Mouse (Mus musculus): Measurements from ENCODE around the gene Ddx19b. TPM values are rescaled to one million over a fixed set of nuclear protein-coding genes. Genes with fewer than 3 reads are reported as not detected.

The Ddx19b gene
- polyA plus RNA-seq, 1 experiment from 2014 or later: 3.4 TPM

GRCm38 (mm10) chr8:111056691-111057293, 25.2 kb upstream of the Ddx19b start:
- ATAC-seq (ENCODE audit: low read depth) (peak; percentile 52), DNase-seq (peak; percentile 29)
- Histone ChIP-seq H3K4me1 (replicated peaks) (peaks cover 67% of the 10 kb centered on the region), H3K4me3 (replicated peaks) (peak overlapping the region; percentile 94), H3K9ac (peak overlapping the region; percentile 94), H3K27ac (peak overlapping the region; percentile 90), H3K36me3 (peaks cover 42% of the 10 kb centered on the region), H3K9me3 (replicated peaks) (no peaks in the 10 kb centered on the region), H3K27me3 (no peaks in the 10 kb centered on the region), H3K4me2 (peak overlapping the region; percentile 100)
- under 1% methylated on average over 52 of the region's 63 CpGs for WGBS (ENCODE audit: insufficient replicate concordance)

GRCm38 (mm10) chr8:111056158-111056663, 24.7 kb upstream of the Ddx19b start, which contains the start of gene Exosc6:
Exosc6 (plus strand) TSS chr8:111056339.
- peaks cover 61% of the 10 kb centered on the region for H3K4me1 ChIP-seq (replicated peaks)
- no peaks in the 10 kb centered on the region for H3K9me3 ChIP-seq (replicated peaks)
- H3K4me3 ChIP-seq (replicated peaks): peak within 1 kb of the TSS; percentile 94
- under 1% methylated on average over 65 of the region's 68 CpGs for WGBS (ENCODE audit: insufficient replicate concordance)
- peak within 1 kb of the TSS; percentile 90 for H3K27ac ChIP-seq
- peak within 1 kb of the TSS; percentile 100 for H3K4me2 ChIP-seq
- H3K9ac ChIP-seq: peak within 1 kb of the TSS; percentile 94
- H3K36me3 ChIP-seq: peaks cover 48% of the 10 kb centered on the region
- H3K27me3 ChIP-seq: no peaks in the 10 kb centered on the region
- ATAC-seq (ENCODE audit: low read depth) (peak; percentile 91), DNase-seq (peak; percentile 86)

GRCm38 (mm10) chr8:111055661-111056060, 24.1 kb upstream of the Ddx19b start:
- H3K9me3 ChIP-seq (replicated peaks): no peaks in the 10 kb centered on the region
- H3K4me1 ChIP-seq (replicated peaks): peaks cover 56% of the 10 kb centered on the region
- no peaks in the 10 kb centered on the region for H3K27me3 ChIP-seq
- ATAC-seq (ENCODE audit: low read depth) (peak; percentile 55), DNase-seq (peak; percentile 18)
- peak overlapping the region; percentile 94 for H3K4me3 ChIP-seq (replicated peaks)
- WGBS (ENCODE audit: insufficient replicate concordance): 61% methylated on average over 2 of the region's 2 CpGs
- peak overlapping the region; percentile 90 for H3K27ac ChIP-seq
- H3K9ac ChIP-seq: peak overlapping the region; percentile 94
- peak overlapping the region; percentile 100 for H3K4me2 ChIP-seq
- H3K36me3 ChIP-seq: peaks cover 53% of the 10 kb centered on the region

- Histone ChIP-seq H3K36me3 (peaks cover 59% of the 10 kb centered on the region), H3K27ac (peak overlapping the region; percentile 90), H3K27me3 (no peaks in the 10 kb centered on the region), H3K9me3 (replicated peaks) (no peaks in the 10 kb centered on the region), H3K4me1 (replicated peaks) (peaks cover 54% of the 10 kb centered on the region), H3K4me2 (peak overlapping the region; percentile 100), H3K9ac (peak overlapping the region; percentile 94; the same call in 1 of the 2 replicates), H3K4me3 (replicated peaks) (0 out of 2 replicates have a peak overlapping the region, but pooled peaks have one; percentile 94)
- ATAC-seq (ENCODE audit: low read depth) (no peak), DNase-seq (no peak)
- 87% methylated on average over 17 of the region's 17 CpGs for WGBS (ENCODE audit: insufficient replicate concordance)
Measured at GRCm38 (mm10) chr8:111055031-111055634, 23.6 kb upstream of the Ddx19b start.

- no peak overlapping the region for H3K4me2 ChIP-seq
- peaks cover 42% of the 10 kb centered on the region for H3K4me1 ChIP-seq (replicated peaks)
- H3K27ac ChIP-seq: no peak overlapping the region
- peaks cover 70% of the 10 kb centered on the region for H3K36me3 ChIP-seq
- ATAC-seq (ENCODE audit: low read depth) (no peak), DNase-seq (no peak)
- WGBS (ENCODE audit: insufficient replicate concordance): 93% methylated on average over 12 of the region's 12 CpGs
- no peak overlapping the region for H3K9ac ChIP-seq
- H3K27me3 ChIP-seq: no peaks in the 10 kb centered on the region
- no peak overlapping the region for H3K4me3 ChIP-seq (replicated peaks)
- H3K9me3 ChIP-seq (replicated peaks): no peaks in the 10 kb centered on the region
Measured at GRCm38 (mm10) chr8:111053827-111054518, 22.4 kb upstream of the Ddx19b start.

GRCm38 (mm10) chr8:111049106-111049505, 17.6 kb upstream of the Ddx19b start:
- Histone ChIP-seq H3K27me3 (no peaks in the 10 kb centered on the region), H3K4me1 (replicated peaks) (peaks cover 3% of the 10 kb centered on the region), H3K27ac (no peak overlapping the region), H3K9ac (no peak overlapping the region), H3K4me2 (no peak overlapping the region), H3K9me3 (replicated peaks) (no peaks in the 10 kb centered on the region), H3K36me3 (peaks cover 100% of the 10 kb centered on the region), H3K4me3 (replicated peaks) (no peak overlapping the region)
- 93% methylated on average over 7 of the region's 7 CpGs for WGBS (ENCODE audit: insufficient replicate concordance)
- no peak for ATAC-seq (ENCODE audit: low read depth)
- DNase-seq: no peak

GRCm38 (mm10) chr8:111048694-111049093, 17.1 kb upstream of the Ddx19b start:
- H3K36me3 ChIP-seq: peaks cover 100% of the 10 kb centered on the region
- H3K9ac ChIP-seq: no peak overlapping the region
- no peaks in the 10 kb centered on the region for H3K27me3 ChIP-seq
- H3K4me2 ChIP-seq: no peak overlapping the region
- 82% methylated on average over 2 of the region's 2 CpGs for WGBS (ENCODE audit: insufficient replicate concordance)
- H3K4me3 ChIP-seq (replicated peaks): no peak overlapping the region
- H3K4me1 ChIP-seq (replicated peaks): peaks cover 3% of the 10 kb centered on the region
- DNase-seq (no peak), ATAC-seq (ENCODE audit: low read depth) (no peak)
- no peak overlapping the region for H3K27ac ChIP-seq
- H3K9me3 ChIP-seq (replicated peaks): no peaks in the 10 kb centered on the region

GRCm38 (mm10) chr8:111044003-111044734, 12.6 kb upstream of the Ddx19b start:
- WGBS (ENCODE audit: insufficient replicate concordance): 46% methylated on average over 2 of the region's 2 CpGs
- no peak overlapping the region for H3K27ac ChIP-seq
- no peak overlapping the region for H3K4me3 ChIP-seq (replicated peaks)
- H3K36me3 ChIP-seq: peaks cover 99% of the 10 kb centered on the region
- H3K9ac ChIP-seq: no peak overlapping the region
- H3K4me2 ChIP-seq: no peak overlapping the region
- DNase-seq: no peak
- no peaks in the 10 kb centered on the region for H3K9me3 ChIP-seq (replicated peaks)
- ATAC-seq (ENCODE audit: low read depth): no peak
- no peaks in the 10 kb centered on the region for H3K27me3 ChIP-seq
- no peaks in the 10 kb centered on the region for H3K4me1 ChIP-seq (replicated peaks)

- H3K27ac ChIP-seq: no peak overlapping the region
- no peak overlapping the region for H3K4me3 ChIP-seq (replicated peaks)
- no peak for DNase-seq
- no peaks in the 10 kb centered on the region for H3K4me1 ChIP-seq (replicated peaks)
- H3K9ac ChIP-seq: no peak overlapping the region
- no peak for ATAC-seq (ENCODE audit: low read depth)
- peaks cover 99% of the 10 kb centered on the region for H3K36me3 ChIP-seq
- WGBS (ENCODE audit: insufficient replicate concordance): 91% methylated on average over 19 of the region's 19 CpGs
- H3K4me2 ChIP-seq: no peak overlapping the region
- no peaks in the 10 kb centered on the region for H3K27me3 ChIP-seq
- no peaks in the 10 kb centered on the region for H3K9me3 ChIP-seq (replicated peaks)
Measured at GRCm38 (mm10) chr8:111042546-111042945, 11.0 kb upstream of the Ddx19b start.

- ATAC-seq (ENCODE audit: low read depth) (no peak), DNase-seq (no peak)
- Histone ChIP-seq H3K9ac (peak overlapping the region; percentile 90; the same call in 1 of the 2 replicates), H3K9me3 (replicated peaks) (no peaks in the 10 kb centered on the region), H3K27ac (no peak overlapping the region), H3K4me2 (0 out of 2 replicates have a peak overlapping the region, but pooled peaks have one; percentile 77), H3K4me3 (replicated peaks) (no peak overlapping the region), H3K4me1 (replicated peaks) (peaks cover 32% of the 10 kb centered on the region), H3K27me3 (no peaks in the 10 kb centered on the region), H3K36me3 (peaks cover 63% of the 10 kb centered on the region)
- 91% methylated on average over 15 of the region's 15 CpGs for WGBS (ENCODE audit: insufficient replicate concordance)
Measured at GRCm38 (mm10) chr8:111036591-111036990, 5.0 kb upstream of the Ddx19b start.

GRCm38 (mm10) chr8:111034276-111034675, 2.7 kb upstream of the Ddx19b start:
- ATAC-seq (ENCODE audit: low read depth): peak; percentile 45

More at GRCm38 (mm10) chr8:111034276-111034675, 2.7 kb upstream of the Ddx19b start:
- peak overlapping the region; percentile 90 for H3K9ac ChIP-seq
- H3K9me3 ChIP-seq (replicated peaks): no peaks in the 10 kb centered on the region
- H3K4me1 ChIP-seq (replicated peaks): peaks cover 41% of the 10 kb centered on the region
- DNase-seq: no peak
- peaks cover 41% of the 10 kb centered on the region for H3K36me3 ChIP-seq
- peak overlapping the region; percentile 89 for H3K27ac ChIP-seq
- peak overlapping the region; percentile 77 for H3K4me3 ChIP-seq (replicated peaks)
- no peaks in the 10 kb centered on the region for H3K27me3 ChIP-seq
- WGBS (ENCODE audit: insufficient replicate concordance): 11% methylated on average over 12 of the region's 12 CpGs
- peak overlapping the region; percentile 77 for H3K4me2 ChIP-seq

All from liver, embryonic 13.5 days (tissue).